In genomic region chr7:145110657-145111251, GRCm38 (mm10) we compare ENCODE assay signal across 8 mouse cellular contexts.
DNase-seq lines count a peak whose midpoint lies in the region; ATAC-seq lines count a peak whose summit lies in the region.

No protein-coding gene starts in this region.

- H3K36me3 ChIP-seq in embryonic facial prominence, embryonic 13.5 days, result no peaks in the 10 kb centered on the region
- no peaks in the 10 kb centered on the region for H3K36me3 ChIP-seq in megakaryocyte, embryonic 14.5 days (replicated peaks; ENCODE audit: low read length)

- peak overlapping the region; percentile 87 for H3K27ac ChIP-seq in embryonic facial prominence, embryonic 13.5 days

- H3K4me3 ChIP-seq in embryonic facial prominence, embryonic 13.5 days, result no peak overlapping the region
- H3K4me3 ChIP-seq in megakaryocyte, embryonic 14.5 days (replicated peaks), result peak overlapping the region; percentile 90

- no peak; the same call in 1 of the 2 replicates for ATAC-seq in embryonic facial prominence, embryonic 13.5 days (ENCODE audit: insufficient number of reproducible peaks, insufficient read depth, low FRiP score, low TSS enrichment, low read depth)

- H3K27me3 ChIP-seq in embryonic facial prominence, embryonic 13.5 days, result no peaks in the 10 kb centered on the region
- H3K27me3 ChIP-seq in megakaryocyte, embryonic 14.5 days (replicated peaks), result peaks cover 33% of the 10 kb centered on the region

- H3K4me1 ChIP-seq in embryonic facial prominence, embryonic 13.5 days, result peaks cover 24% of the 10 kb centered on the region
- H3K4me1 ChIP-seq in megakaryocyte, embryonic 14.5 days, result peaks cover 96% of the 10 kb centered on the region

- 0 out of 2 replicates have a peak overlapping the region, but pooled peaks have one; percentile 7 for H3K4me2 ChIP-seq in embryonic facial prominence, embryonic 13.5 days

- no peaks in the 10 kb centered on the region for H3K9me3 ChIP-seq in embryonic facial prominence, embryonic 13.5 days
- H3K9me3 ChIP-seq in megakaryocyte, embryonic 14.5 days, result no peaks in the 10 kb centered on the region

- intact Hi-C loops in heart, postnatal 25 days (cut with DNase I), result loop anchor here (2.0 to 5.0 kb wide), 4 partner anchors 84 to 172 kb away; partner anchors contain the start of gene Ccnd1

- 0 out of 2 replicates have a peak overlapping the region, but pooled peaks have one; percentile 32 for H3K9ac ChIP-seq in embryonic facial prominence, embryonic 13.5 days

- 24% methylated on average over 10 of the region's 10 CpGs for WGBS in embryonic facial prominence, embryonic 13.5 days

- DNase-seq in 3T3-L1 (ENCODE audit: low read depth, low spot score), result peak; percentile 91
- DNase-seq in Muller cell, postnatal 12 days (ENCODE audit: inconsistent ontology term), result peak; percentile 84
- DNase-seq in heart, postnatal 25 days (ENCODE audit: low spot score), result peak; percentile 68
- peak; percentile 63 to 68 for DNase-seq in kidney, postnatal 36 days
- no peak for DNase-seq in c-Kit-positive CD71-positive TER-119-positive erythroid progenitor cells, embryonic 14.5 days (ENCODE audit: low spot score)
- no peak for DNase-seq in cerebellum, adult 11-12 months

Comparison
In these comparisons a context has a peak if more than half of its experiments do, and no peak if none do; other contexts are left out.
1. DNase-seq: peak in 3T3-L1 (single experiment), Muller cell, postnatal 12 days (single experiment), heart, postnatal 25 days (single experiment) and kidney, postnatal 36 days (2 of 2); none in c-Kit-positive CD71-positive TER-119-positive erythroid progenitor cells, embryonic 14.5 days (single experiment) and cerebellum, adult 11-12 months (single experiment).